Mouse (Mus musculus) mesoderm, embryonic 11.5 days (tissue): ENCODE results near the gene Gm43552.

Source experiments
- DNase-seq: peaks from one replicate; pipeline ENCODE4 v3.0.0-alpha.2; 2012; ENCODE audit warnings: low read depth, low spot score

Gene Gm43552

GRCm38 (mm10) chr5:65385704-65386103, 106.9 kb downstream of the Gm43552 start:
- no peak for DNase-seq
